Mouse (Mus musculus): ENCODE measurements at regions not wholly inside any gene's neighbourhood (a gene's known extent, or its start where the extent isn't known, plus 50 kb on each side); places are given as distances from the start of the nearest gene placed in this dataset.

DNA sequence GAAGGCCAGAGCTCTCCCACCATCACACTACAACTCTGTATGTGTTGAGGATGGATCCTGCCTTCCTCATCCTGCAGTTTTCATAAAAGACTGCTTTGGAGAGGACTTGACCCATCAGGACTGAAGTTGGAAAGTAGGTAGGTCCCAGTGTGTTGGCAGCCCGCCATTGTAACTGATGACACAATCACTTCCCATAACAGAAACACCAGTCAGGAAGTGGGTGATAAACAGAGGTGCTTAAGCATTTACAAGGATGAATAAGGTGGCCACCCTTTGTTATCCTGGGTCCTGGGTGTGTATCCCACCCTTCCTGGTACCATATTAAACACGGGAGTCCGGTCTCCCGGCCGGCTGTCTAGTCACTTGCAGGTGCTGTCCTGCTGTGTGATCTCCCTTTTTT is 118.3 kb downstream of the Snx10 start:
- no peak for DNase-seq

DNA sequence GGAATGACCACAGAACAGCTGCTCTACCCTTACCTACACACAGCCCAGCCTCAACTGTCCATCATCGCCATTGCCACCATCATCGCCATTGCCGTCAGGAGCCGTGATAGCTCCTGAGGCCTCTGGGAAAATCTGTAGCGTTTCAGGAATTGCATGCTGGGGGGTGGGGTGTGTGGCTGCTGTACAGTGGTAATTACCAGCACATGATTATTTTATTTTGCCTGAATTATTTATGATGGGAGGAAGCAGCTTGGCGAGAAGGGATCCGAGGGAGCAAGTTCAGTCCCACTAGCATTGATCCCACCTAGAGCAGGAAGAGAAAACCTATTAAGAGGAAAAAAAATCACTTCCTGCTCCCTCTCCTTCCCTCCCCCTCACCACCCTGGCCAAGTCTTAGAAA is 125.1 kb downstream of the Snx10 start:
- no peak for DNase-seq

DNA sequence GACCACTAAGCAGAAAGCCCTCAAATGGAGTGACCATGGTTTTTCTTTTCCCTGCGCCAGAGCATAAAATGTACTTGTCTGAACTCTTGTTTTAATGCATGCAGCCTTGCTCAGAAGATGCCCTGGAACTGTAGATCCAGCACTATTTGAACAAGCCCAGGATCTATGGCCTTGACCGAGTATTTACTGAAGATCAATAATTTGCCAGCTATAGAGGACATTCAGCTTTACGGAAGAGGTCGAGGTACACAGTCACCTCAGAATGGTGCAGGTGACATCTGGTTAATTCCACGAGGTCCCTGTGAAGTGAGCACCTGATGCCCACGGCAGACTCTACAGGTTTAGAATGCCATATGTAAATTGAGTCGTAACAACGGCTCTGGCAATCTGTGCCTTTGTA is 130.1 kb downstream of the Snx10 start:
- DNase-seq: no peak

DNA sequence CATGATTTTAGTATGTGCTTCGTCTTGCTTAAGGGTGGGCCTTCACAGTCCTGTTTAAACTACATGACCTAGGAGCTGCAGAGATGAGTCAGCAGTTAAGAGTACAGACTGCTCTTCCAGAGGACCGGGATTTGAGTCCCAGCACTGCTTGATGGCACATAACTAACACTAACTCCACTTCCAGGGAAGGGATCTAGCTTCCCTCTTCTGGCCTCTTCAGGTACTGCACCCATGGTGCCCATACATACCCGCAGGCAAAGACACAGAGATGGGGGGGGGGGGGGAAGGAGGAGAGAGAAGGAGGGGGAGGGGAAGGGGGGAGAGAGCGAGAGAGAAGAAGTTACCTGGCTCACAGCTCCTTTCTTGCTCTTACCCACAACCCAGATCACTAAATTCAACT is 131.3 kb downstream of the Snx10 start:
- DNase-seq: no peak

DNA sequence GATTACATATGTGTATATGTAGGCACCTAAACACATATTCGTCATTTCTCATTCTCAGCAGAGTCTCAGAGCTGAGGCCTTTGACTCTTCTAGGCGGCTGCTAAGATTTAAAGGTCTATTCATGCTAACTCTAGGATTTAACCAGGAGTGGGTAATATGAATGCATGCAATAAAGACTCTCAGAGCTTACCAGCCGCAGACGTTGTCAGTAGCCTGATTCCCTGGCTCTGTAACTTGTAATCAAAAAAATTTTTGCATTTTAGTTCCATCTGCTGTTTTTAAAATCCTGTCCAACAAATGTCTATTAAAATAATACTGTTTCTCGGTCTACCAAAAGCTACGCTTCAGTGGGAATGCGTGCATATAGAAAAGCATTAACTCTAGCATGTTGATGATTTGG is 132.4 kb downstream of the Snx10 start:
- DNase-seq: no peak

DNA sequence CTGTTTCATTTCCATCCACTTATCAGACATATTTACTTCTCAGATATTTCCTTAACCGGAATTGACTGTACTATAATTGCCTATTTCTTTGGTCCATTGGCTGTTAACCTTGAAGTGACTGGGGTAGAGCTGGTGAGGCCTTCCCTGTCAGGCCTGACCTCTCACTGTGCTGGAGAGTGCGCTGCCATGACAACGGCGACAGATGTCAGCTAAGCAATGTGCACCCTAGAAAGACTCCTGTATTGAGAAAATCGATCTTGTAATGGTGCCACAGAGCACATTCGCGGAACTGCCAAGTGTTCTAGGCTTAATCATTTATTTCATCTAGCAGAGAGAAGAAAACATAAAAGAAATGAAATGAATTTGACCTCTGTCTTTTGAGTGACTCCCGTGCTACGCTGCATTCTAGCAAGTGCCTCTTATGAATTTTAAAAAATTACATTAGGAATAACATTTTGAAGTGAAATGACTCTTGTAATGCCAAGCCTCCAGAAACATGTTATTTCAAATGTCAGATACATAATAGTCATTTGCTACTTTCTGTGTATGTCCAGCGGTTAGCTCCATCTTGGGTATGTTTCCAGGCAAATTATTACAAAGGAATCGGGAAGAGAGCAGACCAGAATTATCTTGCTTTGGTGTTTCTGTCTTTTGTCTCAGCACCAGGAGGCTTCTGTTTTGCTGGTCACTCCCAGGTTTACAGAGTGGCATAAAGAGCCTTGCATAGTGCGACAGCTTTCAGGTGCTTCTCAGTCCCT is 133.4 kb downstream of the Snx10 start:
- no peak for DNase-seq

DNA sequence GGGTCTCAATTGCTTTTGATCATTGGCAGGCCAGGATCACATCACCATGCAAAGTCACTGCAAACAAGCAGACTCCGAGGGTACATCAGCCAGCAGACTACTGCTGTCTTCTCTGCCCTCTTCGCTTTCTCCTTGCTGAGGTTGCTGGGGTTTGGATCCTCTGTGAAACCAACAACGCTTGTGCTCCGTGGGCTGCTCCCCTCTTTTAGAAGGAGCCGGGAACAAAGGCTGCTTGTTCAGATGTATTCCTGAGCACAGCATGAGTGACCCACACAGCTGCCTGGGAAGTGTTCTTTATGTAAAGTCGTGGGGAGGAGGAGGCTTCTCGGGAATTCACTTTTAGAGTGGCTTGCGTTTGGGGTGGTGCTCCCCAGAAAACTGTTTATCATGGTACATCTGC is 134.7 kb downstream of the Snx10 start:
- DNase-seq: no peak

DNA sequence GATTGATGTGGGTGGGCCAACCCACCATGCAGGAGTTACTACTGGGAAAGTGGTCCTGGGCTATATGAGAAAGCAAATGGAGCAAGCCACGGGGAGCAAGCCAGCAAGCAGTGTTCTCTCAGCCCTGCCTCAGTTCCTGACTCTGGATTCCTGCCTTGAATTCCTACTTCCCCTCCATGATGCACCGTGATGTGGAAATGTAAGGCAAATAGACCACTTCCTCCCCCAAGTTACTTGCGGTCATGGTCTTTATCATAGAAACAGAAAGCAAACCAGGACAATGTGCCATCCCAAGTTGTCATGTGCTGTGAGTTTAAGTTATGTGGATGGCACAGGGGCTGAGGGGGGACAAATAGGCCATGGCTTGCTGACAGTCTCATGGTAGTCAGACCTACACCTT is 139.5 kb downstream of the Snx10 start:
- DNase-seq: no peak

DNA sequence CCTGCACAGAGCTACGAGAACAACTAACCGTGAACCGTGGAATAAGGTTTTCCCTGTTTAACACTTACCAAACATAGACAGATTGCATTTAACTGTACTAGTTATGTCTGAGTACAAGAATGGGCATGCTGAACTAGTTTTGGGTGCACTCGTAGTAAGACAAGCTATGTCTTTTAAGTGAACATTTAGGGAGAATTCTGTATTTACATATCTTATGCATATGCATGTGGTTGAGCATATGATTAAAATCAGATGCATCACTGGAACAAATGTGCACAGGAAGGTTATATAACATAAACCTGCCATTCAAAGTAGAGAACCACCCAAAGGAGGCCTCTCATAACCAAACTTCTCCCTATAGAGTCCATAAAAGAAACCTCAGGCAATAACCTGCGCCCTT is 140.3 kb downstream of the Snx10 start:
- no peak for DNase-seq

DNA sequence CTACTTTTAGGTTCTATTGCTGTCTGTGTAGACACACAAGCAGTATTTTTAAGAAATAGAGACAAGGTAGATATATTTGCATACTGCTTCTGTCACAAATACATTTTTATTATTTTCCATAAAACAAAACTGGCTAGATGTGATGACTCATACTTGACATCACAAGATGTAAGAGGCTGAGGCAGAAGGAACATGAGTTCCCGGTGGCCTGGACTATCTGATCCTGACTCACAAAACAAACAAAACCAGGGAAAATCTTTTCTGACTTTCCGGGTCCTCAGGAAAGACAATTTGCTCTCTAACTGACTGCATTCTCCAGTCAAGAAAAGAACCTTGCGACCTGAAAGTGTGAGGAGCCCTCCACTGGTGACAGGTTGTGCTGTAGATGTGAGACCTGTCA is 143.3 kb downstream of the Snx10 start:
- DNase-seq: no peak

DNA sequence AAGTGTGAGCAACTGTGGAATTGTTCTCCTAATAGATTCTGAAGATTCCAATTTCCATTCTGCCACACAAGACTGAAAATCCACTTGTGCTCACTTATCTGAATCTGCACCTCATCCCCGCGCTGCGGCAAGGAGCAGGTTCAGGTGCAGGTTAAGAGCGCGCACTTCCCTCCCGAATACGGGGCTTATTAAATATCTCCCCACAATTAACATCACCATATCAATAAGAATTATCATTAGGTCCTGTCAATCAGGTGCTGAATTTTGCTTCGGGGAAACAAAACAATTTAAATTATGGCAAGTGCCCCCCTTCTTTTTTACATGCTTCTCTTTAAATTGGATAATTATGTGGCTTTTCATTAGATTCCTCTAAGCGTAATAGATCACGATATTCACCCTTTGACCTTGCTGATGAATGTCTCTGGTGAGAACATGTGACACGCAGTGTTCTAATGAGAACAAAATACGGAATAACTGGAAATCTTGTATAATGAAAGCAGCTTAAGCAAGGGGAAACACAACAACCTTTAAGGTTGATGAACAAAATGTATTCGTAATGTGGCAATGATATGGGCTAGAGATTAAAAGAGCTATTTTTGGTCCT is 151.7 kb downstream of the Snx10 start:
- no peak for DNase-seq

DNA sequence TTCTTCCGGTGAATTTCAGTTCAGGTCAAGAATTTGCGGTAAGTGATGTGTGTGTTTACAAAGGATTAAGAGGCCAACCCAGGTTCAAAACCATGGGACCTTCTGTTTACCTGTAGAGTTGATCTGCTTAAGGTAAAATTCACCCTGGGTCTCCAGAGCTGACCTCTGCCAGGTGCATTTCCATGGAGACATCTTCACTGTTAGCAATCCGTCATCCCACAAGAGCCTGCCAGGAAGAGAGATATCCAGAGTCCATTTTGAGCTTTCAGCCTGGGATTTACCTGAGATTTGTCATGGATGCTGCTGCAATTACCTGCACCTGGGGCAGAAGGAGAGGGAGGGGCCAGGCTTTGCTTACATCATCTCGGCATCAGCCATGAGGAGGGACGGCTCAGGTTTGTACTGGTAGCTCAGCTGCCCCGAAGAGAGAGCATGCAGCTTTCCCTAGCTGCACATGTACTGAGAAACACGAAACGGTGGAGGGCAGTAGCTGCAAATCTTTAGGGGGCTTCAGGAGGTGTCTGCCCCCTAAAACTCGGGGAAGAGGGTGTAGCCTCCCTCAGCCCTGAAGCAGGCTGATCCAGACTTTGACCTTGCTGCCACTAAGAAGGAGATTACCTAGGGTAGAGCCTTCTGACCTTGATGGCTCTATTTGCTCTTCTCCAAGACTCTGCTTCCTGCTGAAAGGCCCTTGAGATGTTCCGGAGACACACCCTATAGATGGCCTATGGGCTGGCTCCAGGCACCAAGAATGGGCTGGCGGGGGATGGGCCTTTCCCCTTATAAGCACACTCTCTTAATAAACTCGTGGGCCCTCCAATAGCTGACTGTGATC is 153.7 kb downstream of the Snx10 start:
- no peak for DNase-seq

DNA sequence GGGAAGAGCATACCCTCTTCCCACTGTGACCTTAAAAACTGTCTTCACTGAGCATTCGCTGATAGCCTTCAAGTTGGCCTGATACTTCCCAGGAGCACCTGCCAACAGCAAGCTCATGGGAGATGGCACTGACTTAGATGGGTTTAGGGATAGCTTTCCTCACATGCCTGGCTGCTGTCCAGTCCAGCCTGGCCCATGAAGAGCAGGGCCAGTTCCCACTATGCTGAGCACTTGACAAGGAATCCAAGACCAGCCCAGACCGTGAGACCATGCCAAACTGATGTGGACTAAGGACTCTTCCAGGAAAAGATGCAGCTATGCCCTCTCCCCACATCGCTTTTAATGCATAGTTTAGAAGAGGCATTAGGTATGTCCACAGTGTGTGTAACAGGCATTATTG is 155.0 kb downstream of the Snx10 start:
- DNase-seq: peak in 1 of 2 experiments; percentile 21

DNA sequence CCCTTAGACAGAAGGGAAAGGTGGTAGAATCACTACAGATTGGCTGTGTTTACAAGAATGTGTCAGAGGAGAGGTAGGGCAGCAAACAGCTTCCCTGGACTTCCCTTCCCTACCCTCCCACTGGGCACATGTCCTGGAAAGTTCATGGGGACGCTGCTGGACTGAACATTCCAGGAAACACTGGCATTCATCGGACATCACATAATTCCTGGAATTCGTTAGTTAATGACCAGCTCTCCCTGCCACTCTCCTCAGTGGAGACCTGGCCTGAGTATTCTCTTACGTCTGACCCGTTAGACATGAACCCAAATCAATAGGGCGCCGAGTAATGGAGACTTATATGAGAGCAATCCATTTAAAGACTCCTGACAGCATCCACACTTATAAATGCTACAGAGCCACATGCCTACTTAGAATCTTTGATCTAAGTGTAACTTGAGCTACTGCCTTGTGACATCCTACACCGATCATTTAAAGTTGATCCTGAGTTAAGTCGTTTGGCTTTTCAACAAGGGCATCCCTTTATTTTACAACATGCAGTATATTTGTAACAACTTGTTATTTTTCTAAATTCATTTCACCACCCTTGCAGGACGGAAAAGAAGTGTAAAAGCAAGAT is 156.6 kb downstream of the Snx10 start:
- no peak for DNase-seq

DNA sequence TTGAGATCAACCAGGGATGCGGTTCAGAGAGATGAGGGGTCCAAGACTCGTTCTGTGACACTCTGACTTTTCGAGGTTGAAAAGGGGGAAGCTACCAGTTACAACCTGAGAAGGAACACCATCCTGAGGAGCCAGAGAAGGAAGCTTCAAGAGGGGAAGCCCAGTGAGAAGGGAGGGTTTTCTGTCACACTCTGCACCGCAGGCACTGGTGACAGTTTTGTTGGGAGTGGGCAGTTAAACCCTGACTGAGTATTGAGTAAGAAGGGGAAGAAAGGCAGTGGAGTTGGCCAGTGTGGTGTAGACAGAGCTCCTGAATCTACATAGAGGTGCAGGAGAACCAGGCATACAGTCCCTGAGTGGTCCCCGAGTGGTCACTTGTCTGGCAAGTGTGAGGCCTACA is 159.4 kb downstream of the Snx10 start:
- no peak for DNase-seq

DNA sequence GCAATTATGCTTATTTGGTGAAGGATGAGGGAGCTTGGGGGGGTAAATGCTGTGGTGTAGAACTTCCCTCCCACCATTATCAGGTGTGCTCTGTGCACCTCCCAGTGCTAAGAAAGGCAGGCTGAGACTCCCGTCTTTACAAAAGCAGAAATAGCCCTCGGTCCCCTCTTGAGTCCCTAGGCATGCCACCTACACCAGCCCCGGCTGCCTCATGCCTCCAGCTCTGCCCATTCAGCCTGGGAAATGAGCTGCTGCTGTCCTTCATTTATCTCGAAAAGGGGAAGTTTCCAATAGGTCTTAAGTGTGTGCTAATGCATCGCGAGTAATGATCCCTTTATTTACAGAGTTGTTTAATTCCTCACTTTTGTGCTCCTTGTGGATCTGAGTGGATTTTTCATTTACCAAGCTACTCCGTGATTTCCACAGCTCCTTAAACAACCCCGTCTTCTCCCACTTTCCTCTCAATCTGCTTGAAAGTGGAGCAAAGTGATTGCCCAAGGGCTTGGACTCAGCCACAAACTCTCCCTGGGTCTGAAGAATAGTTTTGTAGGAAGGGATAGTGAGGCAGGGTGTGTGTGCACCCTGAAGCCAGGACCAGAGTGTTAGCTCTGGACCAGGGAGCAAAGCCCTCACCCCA is 162.1 kb downstream of the Snx10 start:
- no peak for DNase-seq

DNA sequence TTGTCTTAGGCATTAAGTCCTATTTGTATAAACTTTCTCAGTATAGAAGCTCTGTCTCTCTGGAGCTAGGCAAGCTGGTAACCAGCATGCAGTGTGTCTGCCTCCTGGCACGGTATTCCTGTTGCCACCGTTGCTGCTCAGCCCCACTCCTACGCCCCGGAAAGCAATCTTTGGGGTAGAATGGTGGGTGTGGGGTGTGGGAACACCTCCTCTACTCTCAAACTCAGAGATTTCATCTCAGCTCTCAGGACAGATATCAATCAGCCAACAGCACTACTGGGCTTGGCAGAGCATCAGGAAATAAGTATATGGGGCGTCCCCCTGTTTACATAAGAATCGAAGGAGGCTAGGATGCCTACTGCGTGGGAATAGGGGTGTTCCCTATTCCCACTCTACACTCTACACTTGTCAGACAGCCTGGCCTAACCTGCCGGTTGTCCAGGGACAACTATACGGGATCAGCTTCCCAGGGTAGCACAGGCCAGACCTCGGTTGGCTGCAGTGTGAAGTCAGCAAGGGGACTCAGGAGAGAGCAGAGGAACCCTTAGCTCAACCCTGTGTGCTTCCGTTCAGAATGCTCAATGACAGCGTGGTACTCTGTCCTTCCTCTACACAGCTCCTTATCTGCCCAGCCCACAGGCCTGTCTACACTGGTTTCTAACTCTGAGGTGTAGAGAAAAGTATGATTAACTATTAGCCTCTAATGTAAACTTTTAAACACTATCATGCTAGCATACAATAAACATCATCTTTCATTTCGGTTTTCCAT is 167.3 kb downstream of the Snx10 start:
- DNase-seq: no peak

DNA sequence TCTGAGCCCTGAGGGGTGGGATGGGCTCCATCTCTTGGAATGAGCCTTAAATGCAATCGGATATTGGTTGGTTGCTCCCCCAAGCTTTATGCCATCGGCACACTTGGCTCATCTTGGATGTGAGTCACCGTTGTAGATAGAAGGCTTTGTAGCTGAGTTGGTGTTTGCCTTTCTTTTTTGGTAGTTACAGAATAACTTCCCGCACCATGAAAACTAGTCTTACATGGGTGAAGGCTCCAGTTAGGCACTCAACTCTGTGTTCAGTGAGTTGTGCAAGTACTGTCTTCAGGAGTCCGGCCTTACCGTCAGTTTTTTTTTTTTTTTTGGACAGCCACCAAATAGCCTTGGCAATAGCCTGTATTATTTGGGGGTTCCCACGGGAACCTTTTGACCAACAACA is 170.3 kb downstream of the Snx10 start:
- no peak for DNase-seq

DNA sequence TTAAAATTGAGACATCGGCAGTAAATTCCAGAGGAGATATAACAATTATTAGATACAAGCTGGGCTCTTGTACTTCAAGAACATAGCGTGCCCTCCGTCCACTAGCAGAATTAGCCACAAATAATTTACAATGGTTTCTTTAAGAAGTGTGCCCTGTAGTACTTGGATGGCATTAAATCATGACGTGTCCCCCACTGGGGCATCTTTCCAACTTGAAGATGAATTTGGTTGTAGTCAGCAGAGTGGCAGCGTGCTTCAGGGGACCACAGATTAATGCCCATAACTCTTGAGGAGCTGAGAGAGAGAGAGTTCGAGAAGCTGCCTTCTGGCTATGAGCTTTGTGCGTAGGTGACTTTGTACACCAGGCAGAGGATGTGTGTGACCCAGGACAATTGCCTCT is 172.7 kb downstream of the Snx10 start:
- DNase-seq: no peak

DNA sequence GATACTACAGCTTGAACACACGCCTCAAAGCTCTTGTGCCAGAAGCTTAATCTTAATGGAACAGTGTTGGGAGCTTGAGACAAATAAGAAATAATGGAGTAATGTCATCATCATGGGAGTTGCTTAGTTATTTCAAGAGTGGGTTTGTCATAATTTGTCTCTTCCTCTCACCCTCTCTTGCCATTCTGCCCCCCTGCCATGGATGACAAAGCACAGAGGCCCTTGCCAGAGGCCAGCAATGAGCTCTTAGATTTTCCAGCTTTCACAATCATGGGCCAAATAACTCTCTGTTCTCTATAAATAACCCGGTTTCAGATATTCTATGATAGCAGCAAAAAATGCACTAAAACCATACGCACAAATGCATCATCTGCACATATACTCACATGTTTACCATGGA is 174.1 kb downstream of the Snx10 start:
- DNase-seq: no peak

DNA sequence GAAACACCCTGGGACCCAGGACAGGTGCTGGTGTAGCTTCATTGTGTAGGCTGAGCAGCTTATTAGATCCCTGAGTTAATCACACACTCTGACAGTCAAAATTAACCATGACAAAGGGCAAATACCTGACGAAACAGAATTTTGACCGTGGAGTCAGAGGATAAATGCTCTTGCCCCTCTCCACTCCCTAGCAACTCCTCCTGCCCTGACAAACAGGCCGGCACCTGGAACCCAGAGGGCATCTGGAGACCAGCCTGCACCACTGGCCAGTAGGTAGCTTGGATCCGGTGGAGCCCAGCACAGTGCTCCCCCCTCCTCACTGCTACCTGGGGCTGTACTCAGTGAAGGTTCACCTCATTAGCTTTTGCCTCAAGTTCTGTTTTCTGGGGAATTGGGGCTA is 174.5 kb downstream of the Snx10 start:
- no peak for DNase-seq
